Mouse (Mus musculus) C2C12 (cell line): ENCODE measurements around the gene Sema4d.

ENCODE experiments used
- CTCF ChIP-seq: IDR thresholded peaks from one replicate; pipeline ENCODE4 v1.5.1; 2011; ENCODE audit not compliant: control insufficient read depth, insufficient read depth, insufficient read length
- MYOG ChIP-seq: IDR thresholded peaks from one replicate; pipeline ENCODE4 v1.6.1; 2011; ENCODE audit not compliant: control insufficient read depth, insufficient read length; ENCODE audit errors: extremely low read depth

DNA sequence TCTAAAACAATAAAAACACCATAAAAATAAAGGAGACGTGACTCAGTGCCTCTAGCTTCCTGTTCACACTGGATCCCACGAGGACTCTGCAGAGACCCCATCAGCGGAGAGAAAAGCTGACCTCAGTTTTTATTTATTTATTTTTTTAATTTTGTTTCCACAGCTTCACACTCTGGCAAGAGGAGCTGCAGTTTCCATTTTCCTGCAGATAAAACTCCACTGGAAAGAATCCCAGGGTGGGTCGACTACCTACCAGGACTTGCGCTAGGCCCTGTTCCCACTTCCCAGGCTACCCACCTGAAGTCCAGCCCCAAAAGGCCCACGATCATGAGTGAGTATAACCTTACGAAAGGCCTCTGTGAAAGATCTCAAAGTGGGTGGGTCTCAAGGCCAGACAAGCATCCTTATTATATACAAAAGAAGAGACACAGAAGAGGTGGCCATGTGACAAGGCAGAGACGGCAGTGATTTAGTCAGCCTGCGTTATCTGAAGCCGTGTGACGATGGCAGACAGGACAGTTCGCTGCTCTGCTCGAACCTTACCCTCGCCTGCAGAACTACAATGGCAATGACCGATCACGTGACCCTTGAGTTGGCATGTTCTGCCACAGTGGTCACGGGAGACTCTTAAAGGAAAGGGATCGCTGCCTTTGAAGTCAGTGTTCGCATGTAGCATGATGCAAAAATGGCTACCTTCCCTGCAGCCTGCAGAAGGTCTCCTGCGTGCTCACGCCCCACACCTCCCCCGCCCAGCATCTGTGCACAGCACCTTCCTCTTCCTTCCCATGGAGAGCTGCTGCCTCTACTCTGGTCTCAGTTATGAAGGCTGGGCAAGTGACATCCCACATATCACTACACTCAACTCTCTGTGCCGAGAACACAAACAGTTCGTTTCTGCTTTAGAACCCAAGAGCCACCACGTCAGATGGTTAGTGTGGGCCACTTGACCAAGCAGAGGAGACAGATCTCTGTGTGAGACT, 14.3 kb downstream of the Sema4d start:
- TF ChIP-seq MYOG: no peak
- no peak for TF ChIP-seq CTCF
